Comparison of ENCODE assay signal across 13 mouse cellular contexts in genomic region chr7:118776491-118776890, GRCm38 (mm10).
"Had no signal": no experiment of that assay in that cellular context is flagged by ENCODE, and none has a peak within 500 bp of the region (broad histone marks: within the 10 kb centered on the region; RNA-seq: fewer than 3 reads in every experiment).

No protein-coding gene starts in this region.

- DNase-seq: kidney, postnatal 36 days; layer of hippocampus, adult 9-11 months; liver; liver, embryonic 13.5 days; liver, postnatal 0 days; right cerebral cortex, adult 18-20 months; right cerebral cortex, postnatal 25 days; thymus, postnatal 4 days had no signal

- H3K9me3 ChIP-seq: limb, embryonic 12.5 days; liver, embryonic 13.5 days; megakaryocyte, embryonic 14.5 days; midbrain, embryonic 13.5 days had no signal

- H3K4me3 ChIP-seq: limb, embryonic 12.5 days; liver, embryonic 13.5 days; megakaryocyte, embryonic 14.5 days; midbrain, embryonic 13.5 days had no signal

- H3K4me2 ChIP-seq: limb, embryonic 12.5 days; liver, embryonic 13.5 days; midbrain, embryonic 13.5 days had no signal

- ATAC-seq: liver, postnatal 0 days; midbrain, embryonic 13.5 days had no signal

- H3K27ac ChIP-seq: kidney, postnatal 0 days; limb, embryonic 12.5 days; liver, embryonic 13.5 days; midbrain, embryonic 13.5 days; stomach, postnatal 0 days had no signal

- H3K27me3 ChIP-seq: limb, embryonic 12.5 days; liver, embryonic 13.5 days; megakaryocyte, embryonic 14.5 days; midbrain, embryonic 13.5 days had no signal

- H3K4me1 ChIP-seq: limb, embryonic 12.5 days had no signal

- H3K9ac ChIP-seq: limb, embryonic 12.5 days; liver, embryonic 13.5 days; liver, postnatal 0 days had no signal
